Mouse (Mus musculus) activated CD4-positive, CD25-positive, alpha-beta regulatory T cell, adult 4 months (primary cell): ENCODE data around the gene AF067063. TPM values are rescaled to one million over a fixed set of nuclear protein-coding genes. Genes with fewer than 3 reads are reported as not detected.

Source experiments
- polyA plus RNA-seq, 2 experiments: library from polyadenylated mRNA; unstranded; fragments of 100-300 nt; shearing (Covaris generic); gene quantifications; one replicate each; pipeline ENCODE4 v1.2.1; 2017

Gene AF067063
- polyA plus RNA-seq, 2 experiments from 2014 or later, result not detected

Other genes with a start within 250 kb of the AF067063 start
- under 1 TPM in 1 of 2 experiments, not detected in 1; 0.26 TPM for gene Ccl28, start 206.4 kb downstream of the AF067063 start, polyA plus RNA-seq
- 10 to 100 TPM; 51.0 to 58.3 TPM for gene Hmgcs1, start 139.8 kb downstream of the AF067063 start, polyA plus RNA-seq
- 1 to 10 TPM in 1 of 2 experiments, under 1 TPM in 1; 0.62 to 1.1 TPM for gene Nim1k, start 74.3 kb downstream of the AF067063 start, polyA plus RNA-seq
- 10 to 100 TPM; 18.8 to 22.1 TPM for gene Zfp131, start 39.3 kb downstream of the AF067063 start, polyA plus RNA-seq
- not detected for gene D13Ertd608e, start 5.8 kb upstream of the AF067063 start, polyA plus RNA-seq
- not detected for gene Tcstv1, start 64.6 kb upstream of the AF067063 start, polyA plus RNA-seq
- gene Gm21761, start 99.1 kb upstream of the AF067063 start, polyA plus RNA-seq, result not detected
- gene B020031M17Rik, start 120.6 kb upstream of the AF067063 start, polyA plus RNA-seq, result not detected
- not detected for gene Gm36079, start 196.8 kb upstream of the AF067063 start, polyA plus RNA-seq
- 1 to 10 TPM in 1 of 2 experiments, not detected in 1; 1.6 TPM for gene Gm21188, start 222.0 kb upstream of the AF067063 start, polyA plus RNA-seq